Mouse (Mus musculus) heart, postnatal 0 days (tissue): ENCODE measurements around the gene Dgkq.

Source experiments
- CTCF ChIP-seq: IDR thresholded peaks from 2 replicates; pipeline ENCODE4 v1.5.1; 2016; ENCODE audit warnings: antibody characterized with exemption, control low read depth, low read depth
- EP300 ChIP-seq: IDR thresholded peaks from 2 replicates; pipeline ENCODE4 v1.6.1; 2016; ENCODE audit warnings: antibody characterized with exemption, low read depth

DNA sequence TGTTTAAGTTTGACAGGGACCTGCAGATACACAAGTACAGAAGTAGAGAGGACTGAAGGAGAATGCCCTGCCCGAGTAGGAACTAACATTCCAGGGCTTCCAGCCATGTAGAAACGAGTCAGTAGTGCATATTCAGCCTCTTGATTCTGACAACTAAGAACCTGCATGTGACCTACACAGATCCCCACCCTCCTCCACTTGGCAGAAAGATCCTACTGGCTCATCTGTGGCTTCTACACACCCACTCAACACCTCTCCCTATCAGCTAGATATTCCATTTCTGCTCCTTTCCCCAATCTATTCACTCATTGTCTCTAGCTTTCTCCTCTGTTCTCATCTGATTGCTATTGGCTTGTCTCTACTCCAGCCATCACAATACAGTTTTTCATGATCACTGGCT is 47.6 kb downstream of the Dgkq start:
- TF ChIP-seq CTCF (no peak), EP300 (no peak)
